Mouse (Mus musculus) heart, embryonic 14.5 days (tissue): ENCODE measurements at regions not wholly inside any gene's neighbourhood (a gene's known extent, or its start where the extent isn't known, plus 50 kb on each side); places are given as distances from the start of the nearest gene placed in this dataset.

Experiments used
- ATAC-seq: fragments of 200-750 bp; cut with Nextera tagmentation; 2 replicates; pipeline ENCODE4 v1.8.0; 2017; ENCODE audit warnings: low read depth, moderate TSS enrichment; ENCODE audit not compliant: insufficient number of reproducible peaks, insufficient read depth, low FRiP score
- H3K27ac ChIP-seq, 2 experiments: fragments of 200-500 bp in 1 of 2; fragments of 300-500 bp in 1 of 2; sonication (generic) in 1 of 2; replicated peaks in 1 of 2; 2 replicates each; pipeline ENCODE4 v1.5.1; 2012 to 2014; ENCODE audit warnings: low read depth in 2 of 2, low read length in 2 of 2, control low read depth in 1 of 2, mild to moderate bottlenecking in 1 of 2, mixed read lengths in 1 of 2; ENCODE audit not compliant: control insufficient read depth in 1 of 2, insufficient read depth in 1 of 2
- H3K27me3 ChIP-seq: fragments of 300-500 bp; sonication (generic); 2 replicates; pipeline ENCODE4 v1.6.1; 2014; ENCODE audit warnings: mild to moderate bottlenecking, low read length, control low read depth; ENCODE audit not compliant: control insufficient read depth, insufficient read depth
- H3K36me3 ChIP-seq: fragments of 300-500 bp; sonication (generic); 2 replicates; pipeline ENCODE4 v1.6.1; 2014; ENCODE audit warnings: mild to moderate bottlenecking, control low read depth, low read length, mixed read lengths; ENCODE audit not compliant: control insufficient read depth, insufficient read depth
- H3K4me1 ChIP-seq, 2 experiments: fragments of 200-500 bp in 1 of 2; fragments of 300-500 bp in 1 of 2; sonication (generic) in 1 of 2; 2 replicates each; pipeline ENCODE4 v1.6.1; 2012 to 2014; ENCODE audit warnings: low read length in 2 of 2, control low read depth in 1 of 2, mixed read lengths in 1 of 2; ENCODE audit not compliant: control insufficient read depth in 2 of 2, insufficient read depth in 2 of 2
- H3K4me2 ChIP-seq: fragments of 300-500 bp; sonication (generic); 2 replicates; pipeline ENCODE4 v1.6.1; 2014; ENCODE audit warnings: mild to moderate bottlenecking, low read length
- H3K4me3 ChIP-seq, 2 experiments: fragments of 200-500 bp in 1 of 2; fragments of 300-500 bp in 1 of 2; sonication (generic) in 1 of 2; 2 replicates each; pipeline ENCODE4 v1.5.1; 2012 to 2014; ENCODE audit warnings: low read length in 2 of 2, mild to moderate bottlenecking in 2 of 2, control low read depth in 1 of 2, low read depth in 1 of 2, moderate library complexity in 1 of 2; ENCODE audit not compliant: control insufficient read depth in 1 of 2, insufficient read depth in 1 of 2
- H3K9ac ChIP-seq: fragments of 300-500 bp; sonication (generic); 2 replicates; pipeline ENCODE4 v1.6.1; 2014; ENCODE audit warnings: mild to moderate bottlenecking, low read length
- H3K9me3 ChIP-seq: fragments of 300-500 bp; sonication (generic); 2 replicates; pipeline ENCODE4 v1.6.1; 2016; ENCODE audit warnings: low read length, control low read depth; ENCODE audit not compliant: control insufficient read depth
- WGBS: fragments of 180-500 bp; shearing (Covaris S2); extraction: QIAGEN DNeasy Blood & Tissue Kit; methylation state at CpG from one replicate; pipeline ENCODE4 v1.1.7; 2014; 5-methylcytosine and 5-hydroxymethylcytosine counted together

DNA sequence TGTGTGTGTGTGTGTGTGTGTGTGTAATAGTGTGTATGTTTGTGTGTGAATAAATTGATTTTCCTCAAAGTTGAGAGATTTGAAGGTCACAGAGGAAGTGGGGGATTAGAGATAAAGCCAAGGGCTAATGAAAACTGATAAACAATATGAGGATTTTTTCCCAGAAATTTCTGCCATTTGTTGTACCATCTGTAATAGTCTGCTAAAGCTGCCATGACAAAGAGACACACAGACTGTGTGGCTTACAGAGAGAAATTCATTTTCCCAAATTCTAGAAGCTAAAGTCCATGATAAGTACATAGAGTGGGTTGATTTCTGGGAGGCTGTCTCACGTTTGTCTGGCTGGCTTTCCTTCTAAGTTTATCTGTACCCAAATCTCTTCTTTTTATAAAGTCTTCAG is 259.6 kb downstream of the Ndufa4 start:
- no peak overlapping the region for H3K4me2 ChIP-seq
- no peak overlapping the region for H3K9ac ChIP-seq
- H3K4me3 ChIP-seq, result no peak overlapping the region
- no peaks in the 10 kb centered on the region for H3K9me3 ChIP-seq
- no peaks in the 10 kb centered on the region for H3K4me1 ChIP-seq
- no peaks in the 10 kb centered on the region for H3K36me3 ChIP-seq
- ATAC-seq, result no peak
- 38% methylated on average over 1 of the region's 1 CpGs for WGBS
- H3K27me3 ChIP-seq, result no peaks in the 10 kb centered on the region
- H3K27ac ChIP-seq, result no peak overlapping the region

DNA sequence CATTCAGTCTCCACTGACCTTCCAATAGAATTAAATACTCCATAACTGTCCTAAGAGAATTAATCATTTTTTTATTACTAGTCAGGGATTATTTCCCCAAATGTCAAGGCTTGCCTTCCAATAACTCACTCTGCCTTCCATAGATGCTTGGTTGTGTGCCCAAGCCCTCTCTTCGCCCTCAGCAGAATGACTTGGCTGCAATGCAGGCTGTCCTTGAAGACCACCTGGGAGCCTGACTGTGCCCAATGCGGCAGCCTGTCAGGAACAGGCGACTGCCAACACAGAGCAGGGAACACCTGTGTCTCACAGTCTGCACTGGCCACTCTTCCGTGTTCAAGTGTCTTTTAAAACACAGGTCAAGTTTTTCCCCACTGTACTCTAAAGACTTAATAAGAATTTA is 294.0 kb downstream of the Ndufa4 start:
- Histone ChIP-seq H3K4me2 (no peak overlapping the region), H3K4me1 (no peaks in the 10 kb centered on the region), H3K4me3 (no peak overlapping the region), H3K27me3 (no peaks in the 10 kb centered on the region), H3K27ac (no peak overlapping the region), H3K9me3 (no peaks in the 10 kb centered on the region), H3K9ac (no peak overlapping the region), H3K36me3 (no peaks in the 10 kb centered on the region)
- ATAC-seq, result no peak
- 70% methylated on average over 4 of the region's 4 CpGs for WGBS

DNA sequence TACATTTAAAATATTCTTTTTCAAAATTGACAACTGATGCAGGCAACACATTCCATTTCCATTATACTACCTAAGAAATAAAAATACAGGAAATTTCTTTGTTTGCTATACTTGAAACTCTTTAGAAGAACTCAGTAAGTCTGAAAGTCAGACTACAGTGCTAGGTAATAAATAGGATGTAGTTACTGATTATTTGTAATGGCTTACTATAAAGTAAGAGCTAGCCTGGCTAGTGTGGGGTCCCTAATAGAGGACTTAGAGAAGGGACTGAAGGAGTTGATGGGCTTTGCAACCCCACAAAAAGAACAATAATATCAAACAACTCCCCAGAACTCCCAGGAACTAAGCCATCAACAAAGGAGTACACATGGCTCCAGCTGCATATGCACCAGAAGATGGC is 299.1 kb downstream of the Ndufa4 start:
- Histone ChIP-seq H3K9me3 (no peaks in the 10 kb centered on the region), H3K36me3 (no peaks in the 10 kb centered on the region), H3K27me3 (no peaks in the 10 kb centered on the region)

DNA sequence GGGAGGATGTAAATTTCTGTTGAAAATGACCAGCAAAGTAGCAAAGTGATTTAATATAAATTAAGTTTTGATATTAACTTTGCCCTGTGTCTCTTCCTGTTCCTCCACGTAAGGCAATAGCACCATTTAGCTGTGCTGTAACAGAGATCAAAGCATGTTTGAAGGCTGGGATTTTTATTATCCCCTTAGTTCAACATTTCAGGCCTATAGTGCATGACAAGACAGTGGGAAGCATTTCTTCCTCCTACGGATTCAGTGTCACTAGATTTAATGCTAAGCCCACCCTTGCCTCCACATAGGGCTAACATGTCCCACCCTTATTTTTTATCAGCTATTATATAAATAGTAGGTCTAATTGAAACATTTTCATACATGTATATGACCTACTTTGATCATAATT is 299.6 kb downstream of the Ndufa4 start:
- ATAC-seq, result no peak
- 81% methylated on average over 2 of the region's 2 CpGs for WGBS
- Histone ChIP-seq H3K9me3 (no peaks in the 10 kb centered on the region), H3K4me3 (no peak overlapping the region), H3K27ac (no peak overlapping the region), H3K27me3 (no peaks in the 10 kb centered on the region), H3K4me1 (no peaks in the 10 kb centered on the region), H3K36me3 (no peaks in the 10 kb centered on the region), H3K9ac (no peak overlapping the region), H3K4me2 (no peak overlapping the region)

More for the DNA sequence above, 299.1 kb downstream of the Ndufa4 start:
- no peak overlapping the region for H3K4me2 ChIP-seq
- H3K4me3 ChIP-seq, result no peak overlapping the region
- ATAC-seq, result no peak
- no peak overlapping the region for H3K9ac ChIP-seq
- H3K4me1 ChIP-seq, result no peaks in the 10 kb centered on the region
- no peak overlapping the region for H3K27ac ChIP-seq

DNA sequence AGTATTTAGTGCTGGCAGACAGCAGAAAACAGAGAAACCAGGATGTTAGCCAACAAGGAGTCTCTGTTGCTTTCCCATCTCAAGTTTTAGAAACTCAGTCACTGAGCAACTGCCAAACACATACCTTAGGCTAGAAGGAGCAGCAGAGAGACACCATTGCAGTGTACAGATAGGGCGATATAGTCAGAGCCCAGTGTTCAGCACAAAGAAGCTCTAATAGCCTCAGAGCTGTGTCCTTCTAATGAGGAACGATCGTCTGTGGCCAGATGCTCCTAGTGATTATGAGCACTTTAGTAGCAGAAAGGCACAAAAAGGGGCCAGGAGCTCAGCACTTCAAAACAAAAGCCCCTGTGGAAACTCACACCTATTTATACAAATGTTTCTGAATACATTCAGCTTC is 301.2 kb downstream of the Ndufa4 start:
- H3K4me2 ChIP-seq, result no peak overlapping the region
- no peak overlapping the region for H3K27ac ChIP-seq
- H3K4me3 ChIP-seq, result no peak overlapping the region
- no peaks in the 10 kb centered on the region for H3K4me1 ChIP-seq
- WGBS, result 71% methylated on average over 3 of the region's 3 CpGs
- H3K9ac ChIP-seq, result no peak overlapping the region
- no peaks in the 10 kb centered on the region for H3K9me3 ChIP-seq
- H3K36me3 ChIP-seq, result no peaks in the 10 kb centered on the region
- ATAC-seq, result no peak
- H3K27me3 ChIP-seq, result no peaks in the 10 kb centered on the region

DNA sequence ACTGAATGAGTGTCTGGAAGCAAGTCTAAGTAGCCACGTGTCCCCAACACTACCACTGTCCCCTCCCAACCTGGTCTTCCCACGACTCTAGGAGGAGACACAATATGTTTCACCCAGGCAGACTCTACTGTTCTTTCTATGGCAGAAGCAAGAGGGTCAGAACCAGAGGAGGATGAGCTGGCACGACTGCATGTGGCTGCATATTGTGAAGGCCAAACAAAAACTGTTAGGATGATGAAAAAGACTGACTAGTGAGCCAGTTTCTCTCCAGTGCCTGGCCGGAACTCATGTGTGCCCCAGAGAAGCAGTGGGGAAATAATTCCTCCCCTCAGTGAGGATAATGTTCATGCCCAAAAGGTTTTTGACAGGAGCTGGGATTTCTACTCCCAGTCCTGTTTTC is 301.8 kb downstream of the Ndufa4 start:
- 62% methylated on average over 4 of the region's 4 CpGs for WGBS
- H3K27ac ChIP-seq, result no peak overlapping the region
- no peaks in the 10 kb centered on the region for H3K36me3 ChIP-seq
- H3K4me3 ChIP-seq, result no peak overlapping the region
- H3K27me3 ChIP-seq, result no peaks in the 10 kb centered on the region
- no peak overlapping the region for H3K4me2 ChIP-seq
- no peaks in the 10 kb centered on the region for H3K4me1 ChIP-seq
- no peak overlapping the region for H3K9ac ChIP-seq
- H3K9me3 ChIP-seq, result no peaks in the 10 kb centered on the region
- no peak for ATAC-seq

DNA sequence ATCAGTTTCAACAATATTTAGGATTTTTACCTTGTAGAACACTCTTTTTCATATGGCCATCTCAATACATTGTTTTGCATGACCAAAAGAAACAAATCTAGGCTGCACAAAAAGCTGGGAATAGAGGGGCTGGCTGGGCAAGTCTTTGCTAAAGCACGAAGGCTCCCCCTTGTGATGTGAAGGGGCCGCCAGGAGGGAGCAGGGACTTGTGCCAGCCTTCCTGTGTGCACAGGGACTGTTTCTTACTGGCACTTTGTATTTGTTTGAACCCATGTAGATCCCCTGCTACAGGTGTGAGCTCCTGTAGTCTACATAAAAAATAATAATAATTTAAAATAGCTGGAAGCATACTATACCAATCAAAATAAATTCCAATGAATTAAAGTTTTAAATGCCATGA is 312.4 kb downstream of the Ndufa4 start:
- H3K9ac ChIP-seq, result no peak overlapping the region
- H3K4me1 ChIP-seq, result no peaks in the 10 kb centered on the region
- H3K27ac ChIP-seq, result no peak overlapping the region
- WGBS, result 44% methylated on average over 2 of the region's 2 CpGs
- no peak overlapping the region for H3K4me3 ChIP-seq
- no peaks in the 10 kb centered on the region for H3K9me3 ChIP-seq
- H3K36me3 ChIP-seq, result no peaks in the 10 kb centered on the region
- no peaks in the 10 kb centered on the region for H3K27me3 ChIP-seq
- no peak overlapping the region for H3K4me2 ChIP-seq
- no peak for ATAC-seq

DNA sequence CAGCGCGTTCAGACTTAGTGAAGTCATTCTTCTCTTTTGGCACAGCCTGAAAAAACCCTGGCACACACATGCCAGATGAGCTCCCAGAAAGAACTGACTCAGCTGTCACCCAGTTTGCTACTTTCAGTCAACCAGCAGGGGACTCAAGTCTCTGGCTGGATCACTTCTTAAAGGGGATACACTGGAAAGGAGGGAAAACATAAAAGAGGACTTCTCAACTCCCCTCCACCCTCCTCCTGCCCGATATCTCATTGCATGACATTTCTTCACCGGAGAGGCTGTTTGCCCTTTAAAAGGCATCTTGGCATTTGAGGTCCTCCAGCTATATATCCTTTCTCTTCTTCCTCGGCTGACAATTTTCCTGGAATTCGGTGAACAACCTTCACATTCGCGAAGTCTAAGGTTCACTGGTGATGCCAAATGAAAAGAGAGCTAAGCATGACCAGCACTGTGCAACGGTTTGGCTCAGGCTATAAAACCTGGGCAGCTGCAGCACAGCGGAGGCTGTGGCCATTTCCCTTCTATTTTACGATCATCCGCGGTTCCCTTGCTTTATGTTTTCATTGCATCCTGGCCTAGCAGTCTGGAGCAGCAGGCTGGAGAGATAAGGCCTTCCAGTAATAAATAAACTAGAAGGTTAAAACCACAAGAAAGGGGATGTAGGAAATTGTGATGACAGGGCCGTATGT is 313.6 kb downstream of the Ndufa4 start:
- H3K4me1 ChIP-seq, result no peaks in the 10 kb centered on the region
- no peaks in the 10 kb centered on the region for H3K36me3 ChIP-seq
- no peaks in the 10 kb centered on the region for H3K27me3 ChIP-seq
- 0 out of 4 replicates have a peak overlapping the region, but pooled peaks of 1 of the 2 experiments have one; percentile 1 for H3K4me3 ChIP-seq
- H3K4me2 ChIP-seq, result peak overlapping the region; percentile 40
- 60% methylated on average over 14 of the region's 14 CpGs for whole genome bisulfite sequencing
- no peak overlapping the region for H3K9ac ChIP-seq
- no peak; the same call in 1 of the 2 replicates for ATAC-seq
- H3K9me3 ChIP-seq, result no peaks in the 10 kb centered on the region
- H3K27ac ChIP-seq, result no peak overlapping the region
